Mouse (Mus musculus): ENCODE measurements around the gene Sf3a1. TPM values are rescaled to one million over a fixed set of nuclear protein-coding genes. Genes with fewer than 3 reads are reported as not detected.
"Not testable (repeated sequence)": the region's sequence is repeated elsewhere in the genome, so short reads cannot be mapped to it uniquely, and the experiment has no call there.

The Sf3a1 gene
- 10 to 100 TPM; 45.6 to 54.6 TPM for total RNA-seq (2021)

DNA sequence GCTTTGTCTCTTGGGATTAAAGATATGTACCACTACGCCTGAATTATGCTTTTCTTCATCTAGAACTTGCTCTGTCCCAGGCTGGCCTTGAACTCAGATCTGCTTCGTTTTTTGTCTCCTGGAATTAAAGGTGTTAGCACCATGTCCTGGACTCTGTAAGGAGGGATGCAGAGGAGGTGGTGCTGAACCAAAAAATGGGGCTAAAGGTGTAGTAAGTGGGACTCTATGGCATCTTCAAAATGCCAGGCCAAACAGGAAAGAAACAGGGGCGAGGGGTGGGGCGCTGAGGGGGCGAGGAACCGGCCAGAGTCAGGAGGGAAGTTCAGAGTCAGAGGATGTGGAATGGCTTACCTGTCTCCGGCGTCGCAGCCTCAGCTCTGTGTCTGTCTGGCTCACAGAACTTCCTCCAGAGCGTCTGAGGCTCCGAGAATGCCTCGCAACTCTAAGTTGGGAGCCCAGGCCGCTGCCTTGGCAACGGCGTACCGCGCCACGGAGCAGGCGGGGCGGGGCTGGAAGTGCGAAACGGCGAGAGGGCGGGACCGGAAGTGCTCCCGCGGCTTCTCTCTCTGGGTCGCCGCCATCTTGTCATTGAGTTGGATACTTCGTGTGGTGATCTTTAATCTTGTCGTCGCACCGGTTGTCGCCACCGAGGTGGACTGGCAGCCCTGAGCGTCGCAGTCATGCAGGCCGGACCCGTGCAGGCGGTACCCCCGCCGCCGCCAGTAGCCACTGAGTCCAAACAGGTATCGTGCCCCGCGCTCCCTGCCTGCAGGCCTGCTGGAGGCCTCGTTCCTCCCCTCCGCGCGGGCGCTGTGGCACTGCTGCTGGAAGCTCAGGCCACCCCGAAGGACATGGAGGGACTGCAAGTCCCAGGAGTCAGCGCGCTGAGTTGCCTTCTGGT is at the start of gene Sf3a1, which contains the start of gene Ccdc157:
Gene Sf3a1 (plus strand): TSS at position 543 of the 901 bp plus-strand sequence.
Gene Ccdc157 (minus strand): TSS at position 486 of the 901 bp plus-strand sequence.
- intact Hi-C loops (cut with DNase I), result loop anchor here (2.0 kb wide), 2 partner anchors 25 to 59 kb away; partner anchors contain the start of genes Castor1 and Rnf215
- DNase-seq, result peak; percentile 97

DNA sequence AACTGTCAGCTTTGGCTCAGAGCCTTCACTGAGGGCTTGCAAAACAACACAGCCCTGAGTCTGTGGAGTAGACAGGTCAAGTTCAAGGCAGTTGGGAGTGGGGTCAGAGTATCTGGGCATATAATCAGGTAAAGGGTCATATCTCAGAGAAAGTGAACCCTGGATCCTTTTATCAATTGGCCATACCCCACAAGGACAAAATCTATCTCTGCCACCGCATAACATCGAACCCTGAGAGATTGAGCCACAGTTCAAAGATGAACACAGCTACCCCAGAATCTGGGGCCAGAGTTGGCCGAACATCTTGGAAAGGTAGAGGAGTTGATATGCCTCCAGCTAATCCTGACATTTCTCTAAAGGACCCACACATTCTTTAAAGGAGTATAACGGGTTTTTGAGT is 48.1 kb upstream of the Sf3a1 start:
- intact Hi-C loops (cut with DNase I), result no loop called here
- DNase-seq, result no peak

- intact Hi-C loops (cut with DNase I), result no loop called here
- DNase-seq, result no peak
Observed at GRCm38 (mm10) chr11:4112861-4113260, 47.3 kb upstream of the Sf3a1 start.

GRCm38 (mm10) chr11:4113496-4113895 is 46.7 kb upstream of the Sf3a1 start:
- DNase-seq, result no peak
- intact Hi-C loops (cut with DNase I), result no loop called here

GRCm38 (mm10) chr11:4113970-4114369 is 46.2 kb upstream of the Sf3a1 start:
- intact Hi-C loops (cut with DNase I), result no loop called here
- no peak for DNase-seq

DNA sequence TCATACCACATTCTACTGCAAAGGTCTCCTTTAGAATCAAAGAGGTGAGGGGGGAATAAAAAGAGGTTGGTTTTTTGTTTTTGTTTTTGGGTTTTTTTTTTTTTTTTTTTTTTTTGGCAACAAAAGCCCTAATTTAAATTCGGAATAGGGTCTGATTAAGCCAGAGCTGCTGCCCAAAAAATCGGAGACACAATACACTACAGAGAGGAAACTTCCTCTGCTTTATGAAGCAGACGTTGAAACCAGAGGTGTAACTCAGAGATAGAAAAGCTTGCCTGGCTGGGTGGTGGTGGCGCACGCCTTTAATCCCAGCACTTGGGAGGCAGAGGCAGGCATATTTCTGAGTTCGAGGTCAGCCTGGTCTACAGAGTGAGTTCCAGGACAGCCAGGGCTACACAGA is 45.6 kb upstream of the Sf3a1 start:
- DNase-seq; intact Hi-C loops (cut with DNase I): not testable (repeated sequence)

- no peak for DNase-seq
- intact Hi-C loops (cut with DNase I), result no loop called here
Observed at GRCm38 (mm10) chr11:4115407-4115806, 44.7 kb upstream of the Sf3a1 start.

- no peak for DNase-seq
- intact Hi-C loops (cut with DNase I), result no loop called here
Observed at GRCm38 (mm10) chr11:4116458-4117141, 43.5 kb upstream of the Sf3a1 start.

- peak in 1 of 2 experiments; percentile 18 for DNase-seq
- intact Hi-C loops (cut with DNase I), result no loop called here
Observed at GRCm38 (mm10) chr11:4117372-4118071, 42.6 kb upstream of the Sf3a1 start.

- intact Hi-C loops (cut with DNase I), result no loop called here
- peak; percentile 57 to 72 for DNase-seq
Observed at GRCm38 (mm10) chr11:4118081-4118921, 41.8 kb upstream of the Sf3a1 start.

- no peak for DNase-seq
- intact Hi-C loops (cut with DNase I), result loop anchor here (5.0 kb wide), 1 partner anchor 67 kb away; no protein-coding TSS in a partner anchor
Observed at GRCm38 (mm10) chr11:4119635-4120034, 40.5 kb upstream of the Sf3a1 start.

DNA sequence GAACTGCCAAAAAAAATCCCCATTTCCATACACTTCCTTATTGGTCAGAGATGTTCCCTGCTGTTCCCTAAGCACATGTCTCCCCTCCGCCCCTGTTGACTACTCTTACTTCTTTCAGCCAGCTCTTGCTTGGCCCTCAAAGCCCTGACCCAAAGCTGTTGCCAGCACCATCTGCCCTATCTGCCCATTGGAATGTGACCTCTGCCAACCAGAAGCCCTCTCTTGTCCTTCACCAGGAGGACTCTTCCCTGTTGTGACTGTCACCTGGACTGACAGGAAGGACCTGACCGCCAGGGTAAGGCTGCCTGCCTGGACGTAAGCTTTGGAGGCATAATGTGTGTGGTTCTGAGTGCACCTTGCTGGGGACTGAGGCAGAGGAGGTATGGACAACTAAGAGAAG is 38.5 kb upstream of the Sf3a1 start:
- no peak for DNase-seq
- intact Hi-C loops (cut with DNase I), result loop anchor here (5.0 kb wide), 1 partner anchor 69 kb away; no protein-coding TSS in a partner anchor

DNA sequence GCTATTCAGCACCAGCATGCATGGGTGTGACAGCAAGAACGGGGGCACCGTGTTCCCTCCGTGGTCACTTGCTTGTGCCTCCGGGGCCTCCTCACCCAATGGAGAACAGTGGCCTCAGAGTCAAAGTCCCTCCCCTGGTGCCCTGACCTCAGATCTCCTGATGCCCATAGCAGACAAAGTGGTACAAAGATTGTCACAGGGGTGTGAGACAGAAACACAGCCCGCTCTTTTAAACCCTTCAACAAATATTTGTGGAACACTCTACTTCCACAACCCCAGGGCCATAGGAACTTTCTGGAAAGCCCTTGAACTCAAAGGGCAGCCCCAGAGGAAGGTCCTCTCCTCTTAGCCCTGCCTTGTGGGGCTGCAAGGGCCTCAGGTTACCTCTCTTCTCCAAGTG is 37.9 kb upstream of the Sf3a1 start:
- DNase-seq, result no peak
- intact Hi-C loops (cut with DNase I), result loop anchor here (5.0 kb wide), 1 partner anchor 70 kb away; no protein-coding TSS in a partner anchor

DNA sequence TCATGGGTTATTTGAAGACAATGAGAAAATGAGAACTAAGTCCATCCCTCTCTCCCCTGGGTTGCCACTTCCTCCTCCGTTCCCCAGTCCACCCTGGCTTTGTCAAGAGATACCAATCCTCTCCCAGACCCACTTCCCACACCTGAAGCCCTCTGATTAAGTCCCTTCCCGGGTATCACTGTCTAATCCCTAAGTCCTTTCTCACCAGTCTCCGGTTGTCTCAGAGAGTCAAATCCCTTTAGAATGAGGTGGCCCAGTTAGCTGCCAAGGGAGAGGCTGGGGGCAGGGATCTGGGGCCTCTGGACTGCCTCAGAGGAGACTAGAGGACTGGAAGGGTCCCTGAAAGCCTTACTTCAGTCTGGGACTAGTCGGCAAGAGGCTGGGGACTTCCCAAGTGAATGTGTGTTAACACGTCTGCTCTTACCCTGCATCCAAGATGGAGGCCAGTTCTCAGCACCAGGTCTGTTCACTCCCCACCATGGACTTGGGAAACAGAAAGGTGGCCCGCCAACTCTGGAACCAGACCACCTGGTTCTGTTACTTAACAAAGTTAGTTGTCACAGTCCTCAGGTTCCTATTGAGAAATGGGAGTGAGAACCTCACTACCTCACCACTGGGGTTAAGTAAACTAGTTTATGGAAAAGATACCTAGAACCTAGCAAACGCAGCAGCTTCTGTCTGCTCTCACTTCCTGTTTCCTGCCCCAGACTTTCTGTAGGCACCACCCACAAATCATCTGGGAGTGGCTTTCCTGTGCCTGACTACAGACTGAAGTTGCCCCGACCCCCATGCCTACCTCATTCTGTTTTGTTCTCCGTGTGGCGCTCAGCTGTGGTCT is 37.2 kb upstream of the Sf3a1 start, which contains the start of gene Sec14l2:
Gene Sec14l2 (minus strand): TSS at position 674 of the 838 bp plus-strand sequence.
- DNase-seq, result no peak
- intact Hi-C loops (cut with DNase I), result loop anchor here (5.0 kb wide), 1 partner anchor 71 kb away; no protein-coding TSS in a partner anchor

DNA sequence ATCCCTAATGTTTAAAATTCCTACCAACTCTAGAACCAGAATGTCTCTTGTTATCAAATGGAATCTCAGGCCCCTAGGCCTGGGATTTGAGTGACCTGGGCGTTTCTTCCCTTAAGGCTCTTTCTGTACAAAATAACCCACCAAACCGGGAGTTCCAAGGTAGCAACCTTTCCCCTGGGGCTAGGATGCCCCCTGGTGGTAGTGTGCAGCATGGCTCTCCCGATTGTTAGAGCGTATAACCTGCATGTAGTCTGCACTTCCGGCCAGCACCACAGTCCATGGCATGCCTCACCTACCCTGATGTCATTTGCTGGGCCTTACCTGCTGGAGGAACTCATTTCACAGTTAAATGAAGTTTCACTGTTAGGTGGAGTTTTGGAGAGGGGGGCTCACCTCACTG is 36.2 kb upstream of the Sf3a1 start:
- intact Hi-C loops (cut with DNase I), result loop anchor here (5.0 kb wide), 1 partner anchor 72 kb away; no protein-coding TSS in a partner anchor
- peak in 1 of 2 experiments; percentile 38 for DNase-seq

DNA sequence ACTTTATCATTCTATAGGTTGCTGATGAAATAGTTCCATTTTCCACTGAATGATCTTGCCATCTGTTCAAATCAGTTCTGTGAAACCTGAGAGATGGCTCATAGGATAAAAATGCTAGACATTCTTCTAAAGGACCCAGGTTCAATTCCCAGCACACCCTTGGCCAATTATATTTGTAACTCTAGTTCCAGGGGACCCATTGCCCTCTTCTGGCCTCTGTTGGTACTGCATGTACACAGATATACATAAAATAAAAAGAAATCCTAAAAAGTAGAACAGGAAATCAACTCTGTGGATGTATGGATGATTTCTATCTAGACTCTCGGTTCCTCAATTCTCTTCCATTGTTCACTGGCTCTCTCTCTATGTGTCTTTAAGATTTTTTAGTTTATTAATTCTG is 33.1 kb upstream of the Sf3a1 start:
- intact Hi-C loops (cut with DNase I), result no loop called here
- no peak for DNase-seq

- DNase-seq; intact Hi-C loops (cut with DNase I): not testable (repeated sequence)
Observed at GRCm38 (mm10) chr11:4128461-4128860, 31.7 kb upstream of the Sf3a1 start.

DNA sequence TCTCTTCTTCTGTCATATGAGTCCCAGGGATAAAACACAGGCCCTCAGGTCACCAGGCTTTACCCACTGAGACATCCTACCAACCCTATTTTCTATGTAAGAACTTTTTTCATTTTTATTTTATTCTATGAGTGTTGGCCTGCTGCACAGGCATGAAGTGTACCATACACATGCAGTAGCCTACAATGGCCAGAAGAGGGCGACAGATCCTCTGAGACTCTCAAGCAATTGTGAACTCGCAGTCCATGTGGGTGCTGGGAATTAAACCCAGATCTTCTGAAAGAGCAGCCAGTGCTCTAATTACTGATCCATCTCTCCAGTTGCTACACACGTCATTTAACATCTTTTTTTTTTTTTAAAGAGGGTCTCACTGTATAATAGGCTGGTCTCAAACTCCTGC is 26.7 kb upstream of the Sf3a1 start:
- DNase-seq, result no peak

DNA sequence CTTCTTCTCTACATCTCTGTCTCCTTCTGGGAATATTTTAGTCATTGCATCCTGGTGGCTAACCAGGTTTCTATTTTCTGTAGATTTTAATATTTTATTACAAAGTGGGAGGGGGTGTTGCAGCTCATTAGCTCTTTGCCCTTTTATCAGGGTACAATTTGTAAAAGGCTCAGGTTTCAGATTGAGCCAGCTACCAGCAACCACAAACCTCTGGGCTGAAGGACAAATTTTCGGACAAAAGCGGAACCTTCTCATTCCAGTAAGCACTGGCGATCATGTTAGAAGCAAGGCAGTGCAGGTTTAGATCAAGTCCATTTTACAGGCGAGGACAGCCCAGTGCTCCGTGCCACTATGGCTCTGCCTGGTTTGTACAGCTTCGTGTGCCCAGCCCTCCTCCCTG is 25.8 kb upstream of the Sf3a1 start:
- no peak for DNase-seq
- intact Hi-C loops (cut with DNase I), result loop anchor here (2.0 kb wide), 2 partner anchors 26 to 74 kb away; partner anchors contain the start of genes Ccdc157 and Sf3a1

More for the DNA sequence above, 26.7 kb upstream of the Sf3a1 start:
- intact Hi-C loops (cut with DNase I), result no loop called here
